Mouse (Mus musculus) E14TG2a.4 (cell line): ENCODE data around the gene Cpxm1.
A peak's percentile ranks its signal among the peaks of the same experiment; 100 is the strongest.

Source experiments
- H3K27me3 ChIP-seq: 2 replicates; pipeline ENCODE4 v1.6.1; 2014; ENCODE audit warnings: low read length, control low read depth; ENCODE audit not compliant: insufficient read depth
- H3K36me3 ChIP-seq: 2 replicates; pipeline ENCODE4 v1.6.1; 2014; ENCODE audit warnings: low read length, control low read depth; ENCODE audit not compliant: insufficient read depth
- H3K4me1 ChIP-seq: replicated peaks from 2 replicates; pipeline ENCODE4 v1.6.1; 2014; ENCODE audit warnings: low read depth, low read length, control low read depth
- H3K4me3 ChIP-seq: replicated peaks from 2 replicates; pipeline ENCODE4 v1.5.1; 2014; ENCODE audit warnings: mild to moderate bottlenecking, low read length
- H3K9me3 ChIP-seq: 2 replicates; pipeline ENCODE4 v1.6.1; 2014; ENCODE audit warnings: low read length, control low read depth
- CTCF ChIP-seq: conservative IDR thresholded peaks from 2 replicates; pipeline ENCODE4 v1.5.1; 2014; ENCODE audit warnings: low read length
- NANOG ChIP-seq: IDR thresholded peaks from 2 replicates; pipeline ENCODE4 v1.6.1; 2014; ENCODE audit warnings: borderline replicate concordance, low read length, mixed read lengths
- POU5F1 ChIP-seq: IDR thresholded peaks from 2 replicates; pipeline ENCODE4 v1.6.1; 2014; ENCODE audit warnings: low read length, borderline replicate concordance

The Cpxm1 gene

GRCm38 (mm10) chr2:130397186-130397985, at the start of gene Cpxm1:
Cpxm1 (minus strand) TSS chr2:130397574.
- peaks cover 34% of the 10 kb centered on the region for H3K36me3 ChIP-seq
- peaks cover 37% of the 10 kb centered on the region for H3K27me3 ChIP-seq
- peaks cover 31% of the 10 kb centered on the region for H3K4me1 ChIP-seq
- TF ChIP-seq CTCF (no peak), NANOG (no peak), POU5F1 (no peak)
- H3K4me3 ChIP-seq: peak within 1 kb of the TSS; percentile 83
- H3K9me3 ChIP-seq: peaks cover 22% of the 10 kb centered on the region

- H3K27me3 ChIP-seq: no peaks in the 10 kb centered on the region
- H3K4me3 ChIP-seq: no peak overlapping the region
- no peaks in the 10 kb centered on the region for H3K9me3 ChIP-seq
- TF ChIP-seq POU5F1 (no peak), CTCF (peak; percentile 25; the same call in 1 of the 2 replicates), NANOG (no peak)
- H3K36me3 ChIP-seq: peaks cover 87% of the 10 kb centered on the region
- H3K4me1 ChIP-seq: no peaks in the 10 kb centered on the region
Observed at GRCm38 (mm10) chr2:130442162-130442561, 44.8 kb upstream of the Cpxm1 start.

GRCm38 (mm10) chr2:130439840-130440480, 42.6 kb upstream of the Cpxm1 start:
- H3K36me3 ChIP-seq: peaks cover 82% of the 10 kb centered on the region
- H3K9me3 ChIP-seq: no peaks in the 10 kb centered on the region
- H3K4me1 ChIP-seq: no peaks in the 10 kb centered on the region
- H3K4me3 ChIP-seq: no peak overlapping the region
- H3K27me3 ChIP-seq: no peaks in the 10 kb centered on the region
- TF ChIP-seq CTCF (no peak), POU5F1 (no peak), NANOG (no peak)

- H3K36me3 ChIP-seq: peaks cover 76% of the 10 kb centered on the region
- no peaks in the 10 kb centered on the region for H3K27me3 ChIP-seq
- TF ChIP-seq POU5F1 (no peak), NANOG (no peak), CTCF (no peak)
- no peaks in the 10 kb centered on the region for H3K9me3 ChIP-seq
- no peak overlapping the region for H3K4me3 ChIP-seq
- no peaks in the 10 kb centered on the region for H3K4me1 ChIP-seq
Observed at GRCm38 (mm10) chr2:130438861-130439260, 41.5 kb upstream of the Cpxm1 start.

- Histone ChIP-seq H3K36me3 (peaks cover 67% of the 10 kb centered on the region), H3K4me3 (no peak overlapping the region), H3K27me3 (no peaks in the 10 kb centered on the region), H3K4me1 (no peaks in the 10 kb centered on the region), H3K9me3 (no peaks in the 10 kb centered on the region)
- TF ChIP-seq NANOG: no peak
- no peak for TF ChIP-seq POU5F1
- TF ChIP-seq CTCF: no peak
Observed at GRCm38 (mm10) chr2:130436769-130437168, 39.4 kb upstream of the Cpxm1 start.

GRCm38 (mm10) chr2:130433152-130433551, 35.8 kb upstream of the Cpxm1 start:
- no peak overlapping the region for H3K4me3 ChIP-seq
- no peak for TF ChIP-seq POU5F1
- peak; percentile 64 for TF ChIP-seq CTCF
- no peak for TF ChIP-seq NANOG
- no peaks in the 10 kb centered on the region for H3K27me3 ChIP-seq
- H3K9me3 ChIP-seq: no peaks in the 10 kb centered on the region
- H3K36me3 ChIP-seq: peaks cover 53% of the 10 kb centered on the region
- no peaks in the 10 kb centered on the region for H3K4me1 ChIP-seq

GRCm38 (mm10) chr2:130432157-130432556, 34.8 kb upstream of the Cpxm1 start:
- Histone ChIP-seq H3K9me3 (no peaks in the 10 kb centered on the region), H3K4me3 (no peak overlapping the region), H3K4me1 (peaks cover 9% of the 10 kb centered on the region), H3K36me3 (peaks cover 51% of the 10 kb centered on the region), H3K27me3 (no peaks in the 10 kb centered on the region)
- TF ChIP-seq POU5F1 (no peak), NANOG (no peak), CTCF (no peak)

GRCm38 (mm10) chr2:130430484-130430883, 33.1 kb upstream of the Cpxm1 start:
- H3K9me3 ChIP-seq: no peaks in the 10 kb centered on the region
- H3K36me3 ChIP-seq: peaks cover 53% of the 10 kb centered on the region
- H3K4me1 ChIP-seq: peaks cover 11% of the 10 kb centered on the region
- TF ChIP-seq POU5F1: no peak
- TF ChIP-seq NANOG: no peak
- TF ChIP-seq CTCF: no peak
- H3K27me3 ChIP-seq: no peaks in the 10 kb centered on the region
- H3K4me3 ChIP-seq: no peak overlapping the region

GRCm38 (mm10) chr2:130429851-130430250, 32.5 kb upstream of the Cpxm1 start:
- Histone ChIP-seq H3K36me3 (peaks cover 53% of the 10 kb centered on the region), H3K9me3 (no peaks in the 10 kb centered on the region)

More at GRCm38 (mm10) chr2:130429851-130430250, 32.5 kb upstream of the Cpxm1 start:
- H3K4me3 ChIP-seq: no peak overlapping the region
- H3K4me1 ChIP-seq: peaks cover 17% of the 10 kb centered on the region
- H3K27me3 ChIP-seq: no peaks in the 10 kb centered on the region
- TF ChIP-seq NANOG (no peak), POU5F1 (no peak), CTCF (no peak)
